Mouse (Mus musculus): ENCODE measurements around the gene Ppp1r12c.

The Ppp1r12c gene

DNA sequence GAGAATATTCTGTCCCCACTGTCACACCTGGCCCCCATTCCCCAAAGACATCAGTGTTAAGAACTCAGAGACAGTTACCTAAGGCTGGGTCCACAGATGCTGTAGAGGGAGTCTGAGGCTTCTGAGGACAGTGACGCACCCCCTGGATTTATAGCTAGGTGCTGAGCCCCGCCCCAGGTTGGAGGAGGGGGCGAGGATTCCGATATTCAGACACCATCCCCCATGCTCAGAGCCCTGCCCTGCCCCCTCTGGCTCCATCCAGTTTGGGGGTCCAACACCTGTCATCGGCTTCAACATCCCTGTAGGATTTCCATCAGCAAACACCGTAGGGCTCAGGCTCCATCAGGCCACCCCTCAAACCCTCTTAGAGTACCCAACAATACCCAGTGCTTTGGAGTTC, 14.4 kb upstream of the Ppp1r12c start:
- no peak for DNase-seq

DNA sequence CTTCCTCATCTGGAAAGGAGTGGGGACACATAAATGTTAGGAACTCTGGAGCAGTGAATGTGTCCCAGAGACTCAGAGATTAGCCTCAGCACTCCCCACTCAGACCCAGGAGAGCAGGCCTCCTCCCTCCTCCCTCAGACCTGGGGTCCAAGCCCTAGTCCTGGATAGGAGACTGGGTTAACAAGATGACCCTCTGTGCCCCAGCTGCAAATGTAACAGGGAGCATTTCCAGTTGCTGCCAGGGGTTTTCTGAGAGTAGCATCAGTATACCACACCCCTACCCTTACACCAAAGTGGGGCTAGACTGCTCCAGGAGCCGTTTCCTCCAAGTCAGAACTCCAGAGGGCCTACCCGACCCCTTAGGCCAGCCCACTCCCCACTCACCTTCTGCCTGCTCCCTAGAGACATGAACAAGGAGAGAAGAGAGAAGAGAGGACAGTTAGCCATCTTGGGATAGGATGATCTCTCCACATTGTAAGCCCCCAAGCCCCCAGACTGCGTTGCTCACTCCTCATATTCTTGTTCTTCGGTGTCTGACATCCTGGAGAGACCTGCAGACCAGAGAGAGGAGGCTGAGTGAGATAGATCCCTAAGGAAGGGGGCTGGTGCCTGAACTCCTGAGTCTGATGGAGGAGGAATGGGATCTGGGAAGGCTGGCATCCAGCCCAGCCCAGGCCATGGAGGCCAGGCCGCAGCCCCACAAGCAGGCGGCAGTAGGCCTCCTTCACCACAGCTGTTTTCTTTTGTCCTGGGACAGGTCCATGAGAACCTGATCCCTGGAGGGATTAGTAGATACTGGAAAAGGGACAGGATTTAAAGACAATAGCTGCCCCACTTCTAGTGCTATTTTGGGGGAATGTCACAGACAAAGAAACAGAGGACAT, 12.6 kb upstream of the Ppp1r12c start:
- no peak for DNase-seq

DNA sequence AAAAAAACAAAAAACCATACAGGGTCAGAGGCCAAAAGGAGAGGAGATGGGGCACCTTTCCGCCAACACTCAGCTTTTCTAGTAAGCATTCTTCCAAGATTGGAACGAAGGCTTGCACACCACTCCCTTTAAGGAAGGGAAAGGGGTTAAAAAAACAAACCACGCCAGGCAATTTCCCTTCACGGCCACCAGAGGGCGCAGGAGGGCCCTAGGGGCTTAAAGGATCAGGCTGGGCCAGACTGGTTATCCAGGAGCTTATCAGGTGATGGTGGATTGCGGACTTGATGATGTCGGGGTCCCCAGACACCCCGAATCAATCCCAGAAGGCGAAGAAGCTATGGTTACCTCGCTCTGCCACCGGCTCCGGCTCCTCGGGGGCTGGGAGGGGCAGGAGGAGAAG, 11.8 kb upstream of the Ppp1r12c start:
- DNase-seq, result peak; percentile 75

DNA sequence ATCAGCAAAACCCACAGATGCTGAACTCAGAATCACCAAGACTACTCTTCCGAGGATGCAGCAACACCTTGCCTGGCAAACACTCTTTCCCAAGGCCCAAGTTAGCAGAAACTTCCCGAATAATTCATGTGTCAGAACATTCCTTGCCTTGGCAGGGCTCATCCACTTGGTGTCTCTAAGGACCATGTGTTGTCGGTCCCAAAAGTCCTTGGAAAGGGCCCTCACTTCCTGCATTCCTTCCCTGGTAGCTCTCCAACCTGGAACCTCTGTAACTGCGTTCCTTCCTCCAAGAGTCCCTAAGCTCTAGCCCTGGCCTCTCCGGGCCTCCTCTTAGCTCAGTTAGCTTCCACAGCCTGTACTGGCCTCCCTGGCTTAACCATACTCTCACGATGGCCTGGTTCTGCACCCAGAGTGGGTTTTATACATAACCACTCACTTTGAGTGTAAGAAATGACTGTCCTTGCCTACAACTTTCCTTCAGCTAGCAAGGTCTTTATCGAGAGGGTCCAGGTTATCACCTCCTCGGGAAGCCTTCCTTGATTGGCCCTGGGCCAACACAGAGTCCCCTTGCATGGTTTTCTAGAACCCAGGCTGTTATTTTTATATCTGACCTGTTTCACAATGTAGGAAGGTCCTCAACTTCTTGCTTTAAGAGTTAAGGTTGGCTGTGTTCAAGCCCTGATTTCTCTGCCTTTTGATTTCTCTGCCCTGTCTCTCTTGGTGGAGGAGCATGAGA, 10.2 kb upstream of the Ppp1r12c start:
- DNase-seq, result no peak

DNA sequence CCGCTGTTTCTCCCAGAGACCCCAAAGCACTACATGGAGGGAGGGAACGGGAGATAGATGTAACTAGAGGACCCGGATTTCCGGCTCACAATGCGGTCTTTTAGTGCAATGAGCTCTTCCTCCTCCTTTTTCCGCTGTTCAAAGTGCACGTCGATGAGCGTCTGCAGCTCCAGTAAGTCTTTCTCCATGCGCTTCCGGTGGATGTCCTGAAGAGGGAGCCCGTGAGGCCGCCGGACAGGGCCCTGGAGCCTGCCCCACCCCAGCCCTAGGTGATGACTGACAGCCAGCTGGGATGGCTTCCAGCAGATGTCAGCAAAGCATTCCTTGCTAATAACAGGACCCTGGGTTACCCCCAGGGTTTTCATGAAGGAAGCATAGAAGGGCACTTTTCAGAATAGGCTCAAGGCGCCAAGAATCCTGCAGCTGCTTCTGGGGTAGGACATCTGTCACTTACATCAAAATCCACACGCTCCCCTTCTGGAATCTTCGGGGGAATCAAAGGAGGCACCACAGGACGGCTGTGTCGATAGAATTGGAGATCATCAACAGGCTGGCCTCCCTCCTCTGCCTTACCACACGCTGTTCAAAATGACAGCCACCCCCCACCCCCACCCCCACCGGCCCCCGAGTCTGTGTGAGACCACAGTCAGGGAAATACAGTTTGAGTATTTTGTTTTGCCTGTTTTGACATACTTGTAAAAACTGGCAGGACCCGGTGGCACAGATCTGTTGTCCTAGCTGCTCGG, 8.6 kb upstream of the Ppp1r12c start:
- DNase-seq, result peak; percentile 83

DNA sequence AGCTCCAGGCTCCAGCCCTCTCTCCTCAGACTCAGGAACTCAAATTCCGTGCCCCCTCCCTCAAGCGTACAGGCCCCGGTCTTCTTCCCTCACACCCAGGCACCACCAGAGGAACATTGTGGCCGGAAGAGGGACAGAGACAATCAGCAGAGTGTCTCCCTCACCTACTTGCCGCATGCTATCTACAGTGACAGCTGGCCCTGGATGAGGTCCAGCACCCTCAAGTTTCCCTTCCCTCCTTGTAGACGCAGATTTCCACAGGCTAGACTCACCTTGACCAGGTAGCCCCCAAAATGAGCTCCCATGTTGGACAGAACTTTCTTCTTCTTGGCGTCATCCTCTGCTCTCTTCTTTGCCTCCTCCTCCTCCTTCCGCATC, 7.2 kb upstream of the Ppp1r12c start:
- DNase-seq, result no peak

DNA sequence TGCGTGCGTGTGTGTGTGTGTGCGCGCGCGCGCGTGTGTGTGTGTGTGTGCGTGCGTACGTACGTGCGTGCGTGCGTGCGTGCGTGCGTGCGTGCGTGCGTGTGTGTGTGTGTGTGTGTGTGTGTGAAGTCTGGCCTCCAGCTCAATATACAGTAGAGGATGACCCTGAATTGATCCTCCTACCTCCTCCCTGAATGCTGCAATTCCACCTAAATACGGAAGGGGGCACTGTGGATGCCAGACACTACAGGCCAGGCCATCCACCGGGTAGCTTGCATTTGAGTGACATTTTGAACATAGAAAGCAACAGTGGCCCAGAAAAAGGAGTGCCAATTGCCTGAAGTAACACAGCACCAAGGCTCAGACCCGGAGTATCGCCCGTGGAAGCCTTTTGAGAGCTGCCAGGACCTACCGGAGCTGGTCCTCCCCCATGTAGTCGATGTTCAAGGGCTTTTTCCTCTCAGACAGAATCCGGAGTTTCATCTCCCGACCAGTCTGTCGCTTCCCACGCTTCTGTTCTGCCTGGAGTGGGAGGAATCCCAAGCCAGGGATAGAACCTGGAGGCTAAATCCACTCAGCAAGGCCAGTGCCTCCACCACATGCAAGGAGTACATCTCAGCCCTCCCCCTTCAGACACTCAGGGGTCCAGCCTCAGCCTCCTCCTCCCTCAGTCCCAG, 6.7 kb upstream of the Ppp1r12c start:
- DNase-seq, result no peak

DNA sequence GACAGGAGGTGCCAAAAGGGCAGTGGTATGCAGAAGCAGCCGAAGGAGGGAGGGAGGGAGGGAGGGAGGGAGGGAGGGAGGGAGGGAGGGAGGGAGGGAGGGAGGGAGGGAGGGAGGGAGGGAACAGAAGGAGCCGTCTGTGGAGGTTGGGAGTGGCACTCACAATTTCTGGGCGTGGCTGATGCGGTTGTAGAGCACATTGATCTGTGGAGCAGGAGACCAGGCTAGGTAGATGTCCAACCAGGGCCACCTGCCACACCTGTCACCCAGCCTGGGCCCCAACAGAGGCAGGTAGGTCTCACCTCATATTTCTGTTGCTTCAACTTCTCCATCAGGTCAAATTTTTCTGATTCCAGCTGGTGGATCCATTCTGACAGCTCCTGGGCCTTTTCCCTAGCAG, 5.7 kb upstream of the Ppp1r12c start:
- DNase-seq, result no peak

DNA sequence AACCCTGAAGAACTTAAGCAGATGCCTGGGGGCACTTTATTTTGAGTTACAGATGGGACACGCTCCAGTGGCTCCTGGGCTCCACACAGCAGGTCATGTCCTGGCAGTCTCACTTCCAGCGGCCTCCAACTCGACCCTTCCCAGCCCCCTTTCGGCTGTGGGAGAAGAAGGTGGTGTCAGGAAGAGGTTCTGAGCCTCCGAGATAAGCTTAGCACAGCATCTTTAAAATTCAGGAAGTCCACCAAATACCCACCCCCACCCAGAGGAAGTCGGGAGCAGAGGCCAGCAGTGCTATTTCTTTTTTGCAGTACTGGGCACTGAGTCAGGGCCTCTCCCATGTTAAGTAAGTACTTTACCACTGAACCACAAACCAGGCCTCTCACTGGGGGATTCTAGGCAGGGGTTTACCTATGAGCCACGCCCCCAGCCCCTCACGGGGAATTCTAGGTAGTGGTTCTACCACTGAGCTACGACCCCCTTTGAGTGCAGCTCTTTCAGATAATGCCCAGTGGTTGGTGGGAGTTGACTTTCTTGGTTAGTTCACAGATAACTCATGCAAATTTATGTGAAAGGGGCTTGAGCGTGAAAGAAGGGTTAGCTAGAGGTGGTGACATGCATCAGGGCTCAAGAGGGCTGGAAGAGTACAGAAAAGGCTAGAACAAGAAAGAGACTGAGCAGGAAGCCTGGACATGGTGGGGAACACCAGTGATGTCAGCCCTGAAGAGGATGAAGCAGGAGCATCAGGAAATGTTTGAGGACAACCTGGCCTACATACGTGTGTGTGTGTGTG, 3.4 kb upstream of the Ppp1r12c start:
- DNase-seq, result no peak

DNA sequence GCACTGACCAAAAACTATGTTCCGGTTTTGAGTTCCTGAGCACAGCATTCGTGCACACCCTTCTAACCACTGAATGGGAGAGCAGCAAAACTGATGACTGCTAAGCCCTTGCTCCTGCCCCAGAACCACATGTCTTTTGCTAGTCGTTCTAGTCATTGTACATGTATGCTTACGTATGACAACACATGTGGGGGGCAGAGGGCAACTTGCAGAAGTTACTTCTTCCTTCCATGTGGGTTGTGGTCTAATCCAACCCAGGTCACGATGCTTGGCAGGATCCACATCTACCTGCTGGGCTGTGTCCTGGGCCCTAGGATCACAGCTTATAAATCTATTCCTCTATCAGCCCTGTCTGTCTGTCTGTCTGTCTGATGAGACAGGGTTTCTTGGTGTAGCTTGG, 2.4 kb upstream of the Ppp1r12c start:
- DNase-seq, result no peak

DNA sequence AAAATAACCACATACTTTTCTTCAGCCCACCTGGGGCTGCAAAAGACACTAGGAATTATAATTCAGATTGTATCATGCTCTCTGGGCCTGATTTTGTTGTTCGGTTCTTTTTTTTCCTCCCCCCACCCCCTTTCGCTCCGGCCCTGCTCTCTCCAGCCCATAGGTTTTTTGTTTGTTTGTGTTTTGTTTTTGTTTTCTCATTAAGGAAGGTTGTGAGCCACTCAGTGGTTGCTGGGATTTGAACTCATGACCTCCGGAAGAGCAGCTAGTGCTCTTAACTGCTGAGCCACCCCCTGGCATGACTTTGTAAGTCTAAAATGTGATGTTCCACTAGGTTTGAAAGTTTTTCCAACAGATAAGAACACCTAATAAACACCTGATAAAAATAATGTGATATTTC, 1.6 kb upstream of the Ppp1r12c start:
- DNase-seq, result no peak

DNA sequence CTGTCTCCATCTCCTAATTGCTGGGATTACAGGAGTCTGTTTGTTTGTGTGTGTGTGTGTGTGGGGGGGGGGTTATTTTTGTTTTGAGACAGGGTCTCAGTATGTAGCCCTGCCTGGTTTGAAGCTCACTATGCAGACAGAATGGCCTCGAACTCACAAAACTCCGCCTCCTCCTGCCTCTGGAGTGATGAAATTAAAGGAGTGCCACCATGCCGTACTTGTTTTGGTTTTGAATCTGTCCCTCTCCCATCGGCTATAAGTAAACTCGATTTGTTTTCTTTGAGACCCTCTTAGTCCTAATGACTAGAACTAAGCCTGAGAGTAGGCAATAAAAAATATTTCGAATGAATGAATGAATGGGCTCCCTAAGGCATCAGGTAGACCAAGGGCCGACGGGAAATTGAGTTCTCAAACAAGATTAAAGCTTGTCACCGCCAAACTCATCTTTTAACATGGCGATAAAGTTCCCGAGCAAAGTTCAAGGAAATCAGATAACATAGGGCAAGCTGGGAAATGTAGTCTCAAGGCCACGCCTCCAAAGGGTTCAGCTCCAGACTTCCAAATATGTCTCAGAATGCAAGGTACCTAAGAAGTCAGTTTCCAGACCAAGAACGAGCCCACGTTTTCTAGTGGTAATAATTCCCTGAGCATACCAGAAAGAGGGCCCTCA, 1.1 kb upstream of the Ppp1r12c start:
- DNase-seq, result no peak

DNA sequence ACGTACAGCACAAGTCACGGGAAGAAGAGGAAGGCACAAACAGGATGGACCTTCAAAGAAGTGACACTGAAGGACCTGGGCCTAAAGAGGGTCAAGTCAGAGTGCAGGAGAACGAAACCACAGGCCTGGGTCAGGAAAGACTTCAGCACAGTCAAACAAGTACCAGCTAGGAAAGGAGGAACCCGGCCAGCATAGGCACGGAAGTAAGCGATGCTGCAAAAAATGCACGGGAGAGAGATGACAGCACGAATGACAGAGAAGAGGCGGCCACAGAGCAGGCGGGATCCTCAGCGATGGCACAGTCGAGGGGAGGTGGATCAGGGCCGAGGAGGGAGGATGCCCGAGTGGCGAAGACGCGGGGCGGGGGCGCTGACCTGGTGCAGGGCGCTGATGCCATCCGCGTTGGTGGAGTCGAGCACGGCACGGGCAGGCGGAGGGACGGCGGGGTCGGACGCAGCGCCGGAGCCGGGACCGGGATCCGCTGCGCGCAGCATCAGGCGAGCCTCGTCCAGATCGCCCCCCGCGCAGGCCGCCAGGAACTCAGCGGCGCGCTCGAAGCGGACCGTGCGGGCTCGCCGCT, 498 bp downstream of the Ppp1r12c start:
- peak; percentile 72 for DNase-seq

DNA sequence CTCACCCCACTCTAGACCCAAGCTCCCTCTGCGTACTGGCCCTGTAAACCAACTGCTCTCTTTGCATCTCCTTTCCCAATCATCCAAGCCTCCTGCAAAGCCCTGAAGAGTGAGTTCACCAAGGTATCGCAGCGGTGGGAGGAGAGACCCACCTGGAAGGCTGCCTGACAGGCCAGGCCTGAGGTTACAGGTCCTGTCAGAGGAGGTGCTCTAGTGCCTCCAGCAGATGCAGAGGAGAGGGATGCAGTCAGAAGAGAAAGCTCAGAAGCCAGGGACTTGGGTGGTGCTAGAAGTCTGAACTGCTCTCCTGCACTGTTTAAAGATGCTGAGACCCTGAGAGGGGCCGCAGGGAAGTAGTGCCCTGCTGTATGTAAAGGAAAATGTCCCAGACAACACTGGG, 2.4 kb downstream of the Ppp1r12c start:
- DNase-seq, result no peak

DNA sequence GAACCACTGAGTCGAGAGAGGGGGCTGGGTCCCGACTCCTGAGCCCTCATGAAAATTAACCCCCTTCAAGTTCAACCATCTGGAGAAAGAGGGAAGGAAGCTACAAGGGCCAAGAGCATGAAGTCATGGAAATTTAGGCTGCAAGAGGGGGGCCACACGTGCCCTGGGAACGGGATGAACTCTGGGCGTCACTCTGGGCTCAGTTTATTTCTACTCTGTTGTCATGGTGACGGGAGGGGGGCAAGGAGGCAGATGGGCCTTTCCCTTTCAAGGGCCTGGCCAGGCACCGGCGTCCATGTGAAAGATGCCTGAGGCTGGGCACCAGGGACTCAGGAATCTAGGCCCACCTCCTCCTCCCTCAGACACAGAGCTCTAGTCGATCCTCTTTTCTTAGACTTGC, 3.2 kb downstream of the Ppp1r12c start:
- no peak for DNase-seq

DNA sequence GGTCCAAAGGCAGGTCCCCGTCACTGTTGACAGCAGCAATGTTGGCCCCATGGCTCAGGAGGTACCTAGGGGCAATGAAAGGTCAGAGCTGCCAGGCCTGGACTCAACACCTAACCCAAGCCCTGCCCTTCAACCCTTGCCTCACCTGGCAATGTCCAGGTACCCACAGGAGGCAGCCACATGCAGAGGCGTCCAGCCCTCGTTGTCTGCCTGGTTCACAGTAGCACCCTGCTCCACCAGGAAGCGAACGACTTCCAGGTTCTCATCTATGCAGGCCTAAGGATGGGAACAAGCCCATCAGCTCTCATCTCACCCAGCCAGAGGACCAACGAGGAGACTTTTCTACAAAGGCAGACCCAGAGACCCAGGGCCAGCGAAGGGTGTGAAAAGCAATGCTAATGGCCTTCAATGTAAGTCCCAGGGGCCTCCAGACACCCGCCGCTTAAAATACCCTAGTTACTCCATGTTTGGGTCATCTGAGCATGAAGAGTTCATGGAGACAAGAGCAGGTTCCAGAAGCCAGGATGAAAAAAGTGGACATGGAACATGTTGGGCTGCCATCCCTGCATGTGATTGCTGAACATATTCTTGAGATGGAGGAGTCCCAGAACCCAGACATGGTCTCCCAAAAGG, 4.1 kb downstream of the Ppp1r12c start:
- DNase-seq, result no peak

DNA sequence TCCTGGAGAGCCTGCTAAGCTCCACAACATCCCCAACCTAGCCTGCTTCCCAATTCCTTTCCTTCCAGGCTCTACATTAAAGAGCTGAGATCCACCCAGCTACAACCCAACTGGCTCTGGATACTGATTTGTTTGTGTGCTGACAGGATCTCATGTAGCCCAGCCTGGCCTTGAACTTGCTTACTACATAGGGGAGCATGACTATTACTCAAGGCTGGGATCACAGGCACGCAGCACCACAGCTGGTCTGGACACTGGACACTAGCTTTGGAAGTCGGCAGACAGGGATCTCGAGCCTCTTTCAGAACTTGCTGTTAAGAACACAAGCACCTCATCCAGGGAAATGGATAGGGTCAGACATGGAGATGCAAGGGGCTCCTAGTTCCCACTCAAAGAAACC, 5.0 kb downstream of the Ppp1r12c start:
- no peak for DNase-seq

DNA sequence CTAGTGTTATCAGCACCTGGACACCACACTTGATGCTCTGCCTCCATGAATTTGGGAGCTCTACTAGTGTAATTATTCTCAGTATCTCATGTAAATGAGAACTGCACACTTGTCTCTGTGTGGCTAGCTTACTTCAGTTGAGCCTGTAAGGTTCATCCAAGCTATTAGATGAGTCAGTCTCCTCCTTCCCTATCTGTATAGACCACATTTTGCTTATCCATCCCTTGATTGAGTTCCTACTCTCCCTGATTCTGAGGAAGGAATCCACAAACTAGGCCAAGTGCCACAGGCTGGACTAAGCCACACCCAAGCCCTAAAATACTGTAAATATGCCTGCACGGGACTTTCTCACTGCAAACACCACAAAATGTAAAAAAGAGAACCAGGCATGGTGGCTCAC, 7.5 kb downstream of the Ppp1r12c start:
- DNase-seq, result no peak

DNA sequence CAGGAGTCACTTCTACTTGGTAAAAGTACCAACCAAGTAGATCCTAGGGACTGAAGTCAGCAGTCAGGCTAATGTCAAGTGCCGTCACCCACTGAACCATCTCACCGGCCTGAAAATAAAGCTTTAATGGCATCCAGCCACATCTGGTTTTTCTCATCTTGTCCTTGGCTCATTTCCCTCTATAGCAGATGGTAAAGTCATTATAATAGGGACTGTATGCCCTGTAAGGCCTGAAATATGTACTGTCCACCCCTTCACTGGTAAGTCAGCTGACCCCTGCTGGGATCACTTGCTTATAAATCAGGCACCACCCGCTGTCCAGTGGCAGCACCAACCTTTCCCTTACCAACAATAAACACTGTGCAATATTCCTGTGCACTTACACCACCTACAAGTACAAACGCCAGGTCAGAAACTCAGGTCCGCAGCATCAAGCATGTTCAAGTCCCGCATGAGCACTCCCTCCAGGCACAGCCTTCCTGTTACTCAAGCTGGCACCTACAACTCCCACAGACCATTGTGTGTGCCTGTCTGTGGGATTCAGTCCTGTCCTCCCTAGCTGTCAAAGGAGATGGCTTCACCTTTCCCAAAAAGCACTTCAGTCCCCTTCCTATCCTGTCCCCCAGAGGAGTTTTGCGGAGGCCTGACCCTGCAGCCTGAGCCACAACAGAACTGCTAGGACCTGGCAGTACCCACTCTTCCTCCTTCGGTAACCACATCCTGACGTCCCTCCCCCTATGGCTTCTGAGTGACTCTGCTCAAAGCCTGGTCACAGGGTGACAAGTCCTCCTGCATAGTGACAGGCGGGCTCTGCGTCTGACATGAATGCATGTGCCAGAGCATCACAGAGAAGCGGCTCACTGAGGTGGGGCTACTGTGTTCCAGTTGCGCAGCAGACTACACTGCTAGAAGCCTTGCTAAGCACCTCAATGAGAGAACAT, 8.9 kb downstream of the Ppp1r12c start:
- no peak for DNase-seq

DNA sequence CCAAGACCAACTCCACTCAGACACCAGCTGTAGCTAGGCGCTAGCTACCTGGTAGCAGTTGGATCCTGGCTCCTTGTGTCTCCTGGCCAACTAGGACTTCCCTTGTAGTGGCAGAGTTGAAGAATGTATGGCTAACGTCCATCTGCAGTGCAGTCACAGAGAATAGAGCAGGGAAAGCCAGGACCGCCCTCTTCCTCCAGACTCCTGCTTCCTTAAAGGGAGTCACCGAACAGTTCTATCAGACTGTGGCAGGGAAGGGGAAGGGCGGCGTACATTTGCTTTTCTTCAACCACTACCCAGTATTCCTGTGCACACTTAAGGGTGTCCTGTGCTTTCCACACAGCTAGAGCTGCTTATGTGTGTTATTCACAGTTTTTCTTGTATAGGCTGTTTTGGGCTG, 10.2 kb downstream of the Ppp1r12c start:
- no peak for DNase-seq

Measured in thymus, postnatal 4 days (tissue).